Mouse (Mus musculus) stomach, postnatal 0 days (tissue): ENCODE results near the gene Lmcd1. TPM values are rescaled to one million over a fixed set of nuclear protein-coding genes. Genes with fewer than 3 reads are reported as not detected.

Experiments used
- ATAC-seq: fragments of 200-750 bp; cut with Nextera tagmentation; 2 replicates; pipeline ENCODE4 v1.8.0; 2017; ENCODE audit not compliant: low FRiP score, low TSS enrichment
- DNase-seq: peaks from one replicate; pipeline ENCODE4 v3.0.0-alpha.2; 2016; ENCODE audit warnings: low spot score
- H3K27ac ChIP-seq: fragments of 300-500 bp; sonication (generic); replicated peaks from 2 replicates; pipeline ENCODE4 v1.5.1; 2014; ENCODE audit warnings: mild to moderate bottlenecking, control low read depth
- H3K27me3 ChIP-seq: fragments of 300-500 bp; sonication (generic); 2 replicates; pipeline ENCODE4 v1.6.1; 2014; ENCODE audit warnings: low read length; ENCODE audit not compliant: control insufficient read depth, insufficient read depth
- H3K36me3 ChIP-seq: fragments of 300-500 bp; sonication (generic); 2 replicates; pipeline ENCODE4 v1.6.1; 2014; ENCODE audit warnings: low read length, mixed read lengths; ENCODE audit not compliant: control insufficient read depth, insufficient read depth
- H3K4me1 ChIP-seq: fragments of 300-500 bp; sonication (generic); replicated peaks from 2 replicates; pipeline ENCODE4 v1.6.1; 2014; ENCODE audit warnings: antibody characterized with exemption; ENCODE audit not compliant: control insufficient read depth, insufficient read depth
- H3K4me2 ChIP-seq: fragments of 300-500 bp; sonication (generic); replicated peaks from 2 replicates; pipeline ENCODE4 v1.6.1; 2014; ENCODE audit warnings: low read depth, mild to moderate bottlenecking, control low read depth, moderate library complexity
- H3K4me3 ChIP-seq: fragments of 300-500 bp; sonication (generic); 2 replicates; pipeline ENCODE4 v1.5.1; 2014; ENCODE audit warnings: low read depth, low read length, control low read depth
- H3K9ac ChIP-seq: fragments of 300-500 bp; sonication (generic); 2 replicates; pipeline ENCODE4 v1.6.1; 2014; ENCODE audit warnings: mild to moderate bottlenecking, low read length, control low read depth, mixed read lengths
- H3K9me3 ChIP-seq: fragments of 300-500 bp; sonication (generic); 2 replicates; pipeline ENCODE4 v1.6.1; 2016; ENCODE audit warnings: low read length; ENCODE audit not compliant: control insufficient read depth
- CTCF ChIP-seq: IDR thresholded peaks from 2 replicates; pipeline ENCODE4 v1.5.1; 2016; ENCODE audit warnings: antibody characterized with exemption, low read depth, mild to moderate bottlenecking, moderate library complexity
- EP300 ChIP-seq: optimal IDR thresholded peaks from 2 replicates; pipeline ENCODE3; 2016; ENCODE audit warnings: antibody characterized with exemption
- WGBS: fragments of 180-500 bp; shearing (Covaris S2); extraction: QIAGEN DNeasy Blood & Tissue Kit; methylation state at CpG from one replicate; pipeline ENCODE4 v1.1.7; 2014; 5-methylcytosine and 5-hydroxymethylcytosine counted together
- polyA plus RNA-seq: library from polyadenylated mRNA; unstranded; fragments of >200 nt; fragmentation: Nextera tagmentation; extraction: Ambion mirVana; gene quantifications from 2 replicates; pipeline ENCODE4 v1.2.1, GENCODE M21; 2015

The Lmcd1 gene
- polyA plus RNA-seq, 1 experiment from 2014 or later, result 13.2 TPM

- Histone ChIP-seq H3K27ac (no peak overlapping the region), H3K4me3 (no peak overlapping the region), H3K4me1 (no peaks in the 10 kb centered on the region), H3K27me3 (no peaks in the 10 kb centered on the region), H3K9ac (no peak overlapping the region), H3K4me2 (no peak overlapping the region), H3K36me3 (no peaks in the 10 kb centered on the region), H3K9me3 (no peaks in the 10 kb centered on the region)
- DNase-seq (no peak), ATAC-seq (no peak)
- WGBS, result 75% methylated on average over 3 of the region's 3 CpGs
- TF ChIP-seq EP300 (no peak), CTCF (no peak)
Observed at GRCm38 (mm10) chr6:112280945-112281344, 7.4 kb downstream of the Lmcd1 start.

DNA sequence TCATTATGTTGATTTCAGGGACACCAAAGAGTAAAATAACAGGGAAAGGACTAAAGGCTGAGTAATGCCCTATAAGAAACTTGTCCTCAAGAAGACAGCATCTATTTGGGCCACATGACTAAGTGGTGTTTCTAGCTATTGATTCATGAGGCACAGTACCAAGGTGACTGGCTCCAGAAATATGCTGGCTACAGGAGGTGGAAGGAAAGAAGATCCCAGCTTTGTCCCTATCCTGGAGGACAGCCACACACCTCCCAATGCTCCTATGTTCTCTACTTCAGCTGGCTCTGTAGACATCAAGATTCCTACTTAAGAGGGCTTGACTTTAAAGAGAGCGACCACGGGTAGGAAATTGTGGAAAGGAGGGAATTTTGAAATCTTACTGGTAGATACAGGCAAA is 8.4 kb downstream of the Lmcd1 start:
- TF ChIP-seq CTCF, result no peak
- TF ChIP-seq EP300, result no peak
- Histone ChIP-seq H3K4me3 (no peak overlapping the region), H3K9me3 (no peaks in the 10 kb centered on the region), H3K4me2 (no peak overlapping the region), H3K27ac (no peak overlapping the region), H3K36me3 (no peaks in the 10 kb centered on the region), H3K27me3 (no peaks in the 10 kb centered on the region), H3K4me1 (no peaks in the 10 kb centered on the region), H3K9ac (no peak overlapping the region)
- DNase-seq, result no peak
- 88% methylated on average over 2 of the region's 2 CpGs for WGBS
- no peak for ATAC-seq

GRCm38 (mm10) chr6:112284087-112284486 is 10.5 kb downstream of the Lmcd1 start:
- no peak overlapping the region for H3K9ac ChIP-seq
- ATAC-seq (no peak), DNase-seq (no peak)
- 70% methylated on average over 2 of the region's 2 CpGs for WGBS
- H3K36me3 ChIP-seq, result no peaks in the 10 kb centered on the region
- TF ChIP-seq CTCF (no peak), EP300 (no peak)
- H3K4me3 ChIP-seq, result no peak overlapping the region
- no peak overlapping the region for H3K4me2 ChIP-seq
- no peaks in the 10 kb centered on the region for H3K4me1 ChIP-seq
- H3K27me3 ChIP-seq, result no peaks in the 10 kb centered on the region
- no peaks in the 10 kb centered on the region for H3K9me3 ChIP-seq
- H3K27ac ChIP-seq, result no peak overlapping the region

GRCm38 (mm10) chr6:112287671-112288070 is 14.1 kb downstream of the Lmcd1 start:
- no peak for DNase-seq
- no peak for ATAC-seq
- Histone ChIP-seq H3K27ac (no peak overlapping the region), H3K9me3 (no peaks in the 10 kb centered on the region), H3K27me3 (no peaks in the 10 kb centered on the region), H3K36me3 (no peaks in the 10 kb centered on the region), H3K4me1 (no peaks in the 10 kb centered on the region), H3K4me2 (no peak overlapping the region), H3K9ac (no peak overlapping the region), H3K4me3 (no peak overlapping the region)
- 80% methylated on average over 9 of the region's 9 CpGs for WGBS
- no peak for TF ChIP-seq EP300
- TF ChIP-seq CTCF, result no peak

DNA sequence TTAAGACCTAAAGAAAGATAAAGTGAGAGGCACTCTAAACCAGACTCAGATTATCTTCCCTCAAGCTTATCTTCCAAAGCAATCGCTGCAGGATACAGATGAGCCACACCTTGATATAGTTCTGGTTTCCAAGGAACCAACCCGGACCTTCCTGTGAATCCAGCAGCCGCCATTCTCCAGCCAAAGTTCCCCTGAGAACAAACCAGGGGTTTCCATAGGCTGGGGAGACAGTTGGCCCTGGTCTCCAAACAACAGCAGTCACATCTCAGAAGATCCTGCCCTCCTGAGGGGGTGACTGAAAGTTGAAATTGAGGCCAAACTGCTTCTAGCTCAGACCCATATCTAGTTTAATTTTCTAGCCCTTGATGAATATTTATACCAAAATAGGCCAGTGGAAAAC is 14.7 kb downstream of the Lmcd1 start:
- ATAC-seq (no peak), DNase-seq (no peak)
- no peaks in the 10 kb centered on the region for H3K36me3 ChIP-seq
- H3K9me3 ChIP-seq, result no peaks in the 10 kb centered on the region
- H3K27me3 ChIP-seq, result no peaks in the 10 kb centered on the region
- H3K4me3 ChIP-seq, result no peak overlapping the region
- H3K9ac ChIP-seq, result no peak overlapping the region
- H3K4me2 ChIP-seq, result no peak overlapping the region
- 79% methylated on average over 3 of the region's 3 CpGs for WGBS
- TF ChIP-seq CTCF (no peak), EP300 (no peak)
- no peaks in the 10 kb centered on the region for H3K4me1 ChIP-seq
- no peak overlapping the region for H3K27ac ChIP-seq

DNA sequence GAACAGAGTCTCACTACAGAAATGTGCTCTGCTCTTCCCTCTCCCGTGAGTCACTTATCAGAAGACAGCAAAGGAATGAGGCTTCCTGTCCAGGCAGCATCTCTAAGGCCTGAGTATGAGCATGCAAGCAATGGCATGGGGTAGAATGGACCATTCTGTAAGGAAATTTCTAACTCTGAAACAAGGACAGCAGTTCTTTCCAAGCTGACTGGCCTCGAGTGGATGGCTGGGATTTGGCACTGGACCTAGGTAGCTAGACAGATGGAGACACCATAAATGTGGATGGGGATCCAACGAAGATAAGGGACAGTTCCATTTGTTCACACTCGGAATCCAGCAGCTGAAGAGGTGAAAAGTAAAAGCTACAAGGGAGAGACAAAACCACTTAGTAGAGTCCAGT is 17.6 kb downstream of the Lmcd1 start:
- H3K9me3 ChIP-seq, result no peaks in the 10 kb centered on the region
- 70% methylated on average over 4 of the region's 4 CpGs for WGBS

More for the DNA sequence above, 17.6 kb downstream of the Lmcd1 start:
- TF ChIP-seq EP300, result no peak
- no peak for TF ChIP-seq CTCF
- ATAC-seq (no peak), DNase-seq (no peak)
- H3K36me3 ChIP-seq, result no peaks in the 10 kb centered on the region
- H3K4me1 ChIP-seq, result no peaks in the 10 kb centered on the region
- no peaks in the 10 kb centered on the region for H3K27me3 ChIP-seq
- no peak overlapping the region for H3K4me3 ChIP-seq
- H3K9ac ChIP-seq, result no peak overlapping the region
- H3K27ac ChIP-seq, result no peak overlapping the region
- no peak overlapping the region for H3K4me2 ChIP-seq
